In the genomic region with DNA sequence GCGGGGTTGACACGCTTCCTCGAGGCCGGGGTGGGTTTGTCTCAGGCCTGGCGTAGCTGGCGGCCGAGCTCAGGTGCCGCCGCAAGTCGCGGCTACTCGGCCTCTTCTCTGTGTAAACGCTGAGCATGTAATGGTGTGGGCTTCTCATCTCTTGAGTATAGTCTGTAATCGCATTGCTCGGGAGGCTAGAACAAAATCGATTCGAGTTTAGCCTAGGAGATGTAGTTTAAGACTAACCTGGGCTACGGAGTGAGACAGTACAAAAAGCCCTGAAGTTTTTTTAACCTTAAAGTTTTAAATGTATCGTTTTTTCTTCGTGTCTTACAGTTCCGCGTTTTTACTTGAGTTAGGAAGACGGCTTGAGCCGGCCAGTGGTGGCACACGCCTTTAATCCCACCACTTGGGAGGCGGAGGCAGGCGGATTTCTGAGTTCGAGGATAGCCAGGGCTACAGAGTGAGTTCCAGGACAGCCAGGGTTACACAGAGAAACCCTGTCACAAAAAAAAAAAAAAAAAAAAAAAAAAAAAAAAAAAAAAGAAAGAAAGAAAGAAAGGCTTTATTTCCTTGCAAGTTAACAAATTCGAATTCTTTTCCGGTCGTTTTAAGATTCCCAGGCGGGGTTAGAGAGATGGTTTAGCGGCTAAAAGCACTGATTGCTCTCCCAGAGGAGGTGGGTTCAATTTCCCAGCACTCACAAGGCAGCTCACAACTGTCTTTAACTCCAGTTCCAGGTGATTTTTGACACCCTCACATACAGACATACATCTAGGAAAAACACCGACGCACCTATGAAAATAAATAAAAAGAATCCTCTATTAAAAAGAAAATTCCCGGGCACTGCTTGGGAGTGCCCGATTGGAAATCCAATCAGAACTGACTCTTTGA, we compare ENCODE assay signal across 7 mouse cellular contexts. TPM values are rescaled to one million over a fixed set of nuclear protein-coding genes. Genes with fewer than 3 reads are reported as not detected.
A peak's percentile ranks its signal among the peaks of the same experiment; 100 is the strongest.
DNase-seq lines count a peak whose midpoint lies in the region; ATAC-seq and TF ChIP-seq lines count a peak whose summit lies in the region.

No protein-coding gene starts in this region.

- no peak overlapping the region; the same call in 1 of the 2 replicates for H3K27ac ChIP-seq in spleen, adult 2 months (ENCODE audit: insufficient read depth, low read length)
- peak overlapping the region; percentile 66; the same call in 1 of the 2 replicates for H3K27ac ChIP-seq in hindbrain, embryonic 12.5 days

- WGBS in spleen, adult 2 months: 8% methylated on average over 37 of the region's 37 CpGs
- WGBS in hindbrain, embryonic 12.5 days: 10% methylated on average over 37 of the region's 37 CpGs

- ATAC-seq in hindbrain, embryonic 12.5 days (ENCODE audit: low FRiP score): no peak; the same call in 1 of the 2 replicates
- ATAC-seq in monocyte, adult 5-6 weeks (replicated peaks; ENCODE audit: insufficient number of reproducible peaks, low FRiP score, low TSS enrichment, poor library complexity, severe bottlenecking): no peak

- H3K4me2 ChIP-seq in hindbrain, embryonic 12.5 days (replicated peaks): peak overlapping the region; percentile 75

- peaks cover 1% of the 10 kb centered on the region; the same call in 1 of the 2 replicates for H3K36me3 ChIP-seq in spleen, adult 2 months (ENCODE audit: control insufficient read depth, insufficient read depth, low read length)
- H3K36me3 ChIP-seq in hindbrain, embryonic 12.5 days: peaks cover 13% of the 10 kb centered on the region
- peaks cover 51% of the 10 kb centered on the region for H3K36me3 ChIP-seq in megakaryocyte, embryonic 14.5 days (replicated peaks; ENCODE audit: low read length)

- peak overlapping the region; percentile 70 for H3K9ac ChIP-seq in hindbrain, embryonic 12.5 days

- H3K4me3 ChIP-seq in spleen, adult 2 months (ENCODE audit: extremely low read depth, insufficient read depth, insufficient read length): peak overlapping the region; percentile 64
- H3K4me3 ChIP-seq in hindbrain, embryonic 12.5 days: peak overlapping the region; percentile 60
- peak overlapping the region; percentile 96 for H3K4me3 ChIP-seq in megakaryocyte, embryonic 14.5 days (replicated peaks)

- no peaks in the 10 kb centered on the region for H3K9me3 ChIP-seq in hindbrain, embryonic 12.5 days (replicated peaks)
- no peaks in the 10 kb centered on the region for H3K9me3 ChIP-seq in megakaryocyte, embryonic 14.5 days

- DNase-seq in spleen, adult 2 months (ENCODE audit: low read depth in 1 of 2, low spot score in 2 of 2): no peak
- no peak for DNase-seq in spleen, adult 18-20 months
- DNase-seq in embryo, embryonic 10 days (ENCODE audit: low spot score): peak; percentile 63
- DNase-seq in urinary bladder, postnatal 36 days (ENCODE audit: low spot score in 2 of 2): no peak

- no peaks in the 10 kb centered on the region for H3K27me3 ChIP-seq in spleen, adult 2 months (ENCODE audit: control insufficient read depth, insufficient read depth, low read length)
- no peaks in the 10 kb centered on the region for H3K27me3 ChIP-seq in hindbrain, embryonic 12.5 days
- no peaks in the 10 kb centered on the region for H3K27me3 ChIP-seq in megakaryocyte, embryonic 14.5 days (replicated peaks)

- TF ChIP-seq CTCF in spleen, adult 2 months (IDR thresholded peaks at IDR 0.05; ENCODE audit: extremely low read depth, insufficient read depth, insufficient read length, insufficient replicate concordance): no peak

- no peak for TF ChIP-seq POLR2A in spleen, adult 2 months (IDR thresholded peaks at IDR 0.05; ENCODE audit: low read depth, low read length)

- H3K4me1 ChIP-seq in spleen, adult 2 months (ENCODE audit: control insufficient read depth, insufficient read depth, insufficient read length): no peaks in the 10 kb centered on the region
- peaks cover 6% of the 10 kb centered on the region; the same call in 1 of the 2 replicates for H3K4me1 ChIP-seq in hindbrain, embryonic 12.5 days
- H3K4me1 ChIP-seq in megakaryocyte, embryonic 14.5 days: peaks cover 52% of the 10 kb centered on the region

RNA-seq across cellular contexts. Expression of gene Prc1, which starts 0.8 kb away (rescaled TPM):
- polyA plus RNA-seq in spleen, adult 2 months (2012; rRNA removed): 12.2 and 15.8 TPM in 2 replicates
- 110 and 117 TPM in 2 replicates for polyA plus RNA-seq in hindbrain, embryonic 12.5 days (2016; fragmentation: Nextera tagmentation; extraction: Ambion mirVana)
- 5.6 TPM in 1 of 2 replicates, not detected in the other for polyA plus RNA-seq in megakaryocyte, embryonic 14.5 days (2012; ENCODE audit: insufficient read depth, low replicate concordance)
- 6.3 to 11.8 TPM (median 7.3 TPM) in 3 replicates for total RNA-seq in monocyte, adult 5-6 weeks (2017)

RNA-seq across cellular contexts. Expression of gene Vps33b, which starts 25.6 kb away (rescaled TPM):
- polyA plus RNA-seq in spleen, adult 2 months (2012; rRNA removed): 10.4 and 11.0 TPM in 2 replicates
- 21.1 and 22.9 TPM in 2 replicates for polyA plus RNA-seq in hindbrain, embryonic 12.5 days (2016; fragmentation: Nextera tagmentation; extraction: Ambion mirVana)
- 1.8 and 5.0 TPM in 2 replicates for polyA plus RNA-seq in megakaryocyte, embryonic 14.5 days (2012; ENCODE audit: insufficient read depth, low replicate concordance)
- total RNA-seq in monocyte, adult 5-6 weeks (2017): 35.8 to 53.3 TPM (median 47.4 TPM) in 3 replicates

RNA-seq across cellular contexts. Expression of gene Rccd1, which starts 29.2 kb away (rescaled TPM):
- polyA plus RNA-seq in spleen, adult 2 months (2012; rRNA removed): 13.2 and 14.7 TPM in 2 replicates
- 9.8 and 14.1 TPM in 2 replicates for polyA plus RNA-seq in hindbrain, embryonic 12.5 days (2016; fragmentation: Nextera tagmentation; extraction: Ambion mirVana)
- polyA plus RNA-seq in megakaryocyte, embryonic 14.5 days (2012; ENCODE audit: insufficient read depth, low replicate concordance): 4.7 and 5.0 TPM in 2 replicates
- total RNA-seq in monocyte, adult 5-6 weeks (2017): 4.0 to 14.3 TPM (median 4.7 TPM) in 3 replicates

RNA-seq across cellular contexts. Expression of gene Ngrn, which starts 34.0 kb away (rescaled TPM):
- 14.9 and 21.5 TPM in 2 replicates for polyA plus RNA-seq in spleen, adult 2 months (2012; rRNA removed)
- polyA plus RNA-seq in hindbrain, embryonic 12.5 days (2016; fragmentation: Nextera tagmentation; extraction: Ambion mirVana): 55.0 and 55.1 TPM in 2 replicates
- polyA plus RNA-seq in megakaryocyte, embryonic 14.5 days (2012; ENCODE audit: insufficient read depth, low replicate concordance): 3.8 and 39.8 TPM in 2 replicates
- 22.5 to 35.4 TPM (median 27.3 TPM) in 3 replicates for total RNA-seq in monocyte, adult 5-6 weeks (2017)

RNA-seq across cellular contexts. Expression of gene Unc45a, which starts 45.8 kb away (rescaled TPM):
- 53.7 and 61.8 TPM in 2 replicates for polyA plus RNA-seq in spleen, adult 2 months (2012; rRNA removed)
- polyA plus RNA-seq in hindbrain, embryonic 12.5 days (2016; fragmentation: Nextera tagmentation; extraction: Ambion mirVana): 56.2 and 60.6 TPM in 2 replicates
- 37.4 and 78.5 TPM in 2 replicates for polyA plus RNA-seq in megakaryocyte, embryonic 14.5 days (2012; ENCODE audit: insufficient read depth, low replicate concordance)
- 28.3 to 50.6 TPM (median 33.6 TPM) in 3 replicates for total RNA-seq in monocyte, adult 5-6 weeks (2017)
